Mouse (Mus musculus): ENCODE data around the gene 1700042G07Rik. TPM values are rescaled to one million over a fixed set of nuclear protein-coding genes. Genes with fewer than 3 reads are reported as not detected.
A peak's percentile ranks its signal among the peaks of the same experiment; 100 is the strongest.

1700042G07Rik gene
- polyA plus RNA-seq, 1 experiment from 2014 or later = not detected

GRCm38 (mm10) chr4:116151238-116151637 lies 21.9 kb upstream of the 1700042G07Rik start, which contains the start of gene Lurap1:
Gene Lurap1, minus strand, starts transcription at chr4:116151338.
- WGBS (ENCODE audit: insufficient replicate concordance) = 71% methylated on average over 6 of the region's 6 CpGs
- no peak for ATAC-seq (replicated peaks; ENCODE audit: insufficient number of reproducible peaks, low FRiP score, low TSS enrichment)
- peaks cover 6% of the 10 kb centered on the region for H3K4me1 ChIP-seq (ENCODE audit: control insufficient read depth, insufficient read depth, low read length)

DNA sequence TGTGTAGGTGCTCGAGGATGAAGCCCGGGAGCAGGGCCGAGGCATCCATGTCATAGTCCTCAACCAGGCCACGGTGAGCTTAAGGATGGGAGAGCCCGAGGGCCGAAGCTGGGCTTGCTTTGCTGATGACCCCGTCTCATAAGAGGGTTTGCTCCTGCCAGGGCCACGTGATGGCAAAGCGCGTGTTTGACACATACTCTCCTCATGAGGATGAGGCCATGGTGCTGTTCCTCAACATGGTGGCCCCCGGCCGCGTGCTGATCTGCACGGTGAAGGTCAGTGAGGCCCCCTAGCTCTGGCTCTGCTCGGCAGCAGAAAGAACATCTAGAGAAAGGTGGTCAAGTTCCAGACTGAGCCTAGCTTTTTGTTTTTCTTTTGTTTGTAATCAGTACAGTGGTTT lies 20.5 kb upstream of the 1700042G07Rik start:
- H3K4me2 ChIP-seq = no peak overlapping the region
- WGBS (ENCODE audit: insufficient replicate concordance) = 89% methylated on average over 15 of the region's 15 CpGs
- no peaks in the 10 kb centered on the region for H3K9me3 ChIP-seq (replicated peaks; ENCODE audit: control insufficient read depth, low read length)
- H3K36me3 ChIP-seq (ENCODE audit: control insufficient read depth, insufficient read depth, low read length) = peaks cover 46% of the 10 kb centered on the region
- ATAC-seq (replicated peaks; ENCODE audit: insufficient number of reproducible peaks, low FRiP score, low TSS enrichment) = no peak
- H3K4me3 ChIP-seq (ENCODE audit: low read depth, low read length) = no peak overlapping the region
- H3K27ac ChIP-seq (ENCODE audit: low read depth, low read length) = no peak overlapping the region
- H3K9ac ChIP-seq (ENCODE audit: low read depth, low read length) = no peak overlapping the region
- H3K4me1 ChIP-seq (ENCODE audit: control insufficient read depth, insufficient read depth, low read length) = peaks cover 6% of the 10 kb centered on the region
- no peaks in the 10 kb centered on the region for H3K27me3 ChIP-seq (ENCODE audit: control insufficient read depth, insufficient read depth, low read length)

More at GRCm38 (mm10) chr4:116151238-116151637, 21.9 kb upstream of the 1700042G07Rik start, which contains the start of gene Lurap1:
- Histone ChIP-seq H3K4me2 (peak within 1 kb of the TSS; percentile 81), H3K27ac (ENCODE audit: low read depth, low read length) (peak within 1 kb of the TSS; percentile 88), H3K9ac (ENCODE audit: low read depth, low read length) (peak within 1 kb of the TSS; percentile 96), H3K9me3 (replicated peaks; ENCODE audit: control insufficient read depth, low read length) (no peaks in the 10 kb centered on the region), H3K4me3 (ENCODE audit: low read depth, low read length) (peak within 1 kb of the TSS; percentile 90), H3K36me3 (ENCODE audit: control insufficient read depth, insufficient read depth, low read length) (peaks cover 32% of the 10 kb centered on the region), H3K27me3 (ENCODE audit: control insufficient read depth, insufficient read depth, low read length) (no peaks in the 10 kb centered on the region)

- H3K9ac ChIP-seq (ENCODE audit: low read depth, low read length) = no peak overlapping the region
- no peak overlapping the region for H3K4me2 ChIP-seq
- H3K36me3 ChIP-seq (ENCODE audit: control insufficient read depth, insufficient read depth, low read length) = peaks cover 49% of the 10 kb centered on the region
- 97% methylated on average over 2 of the region's 2 CpGs for WGBS (ENCODE audit: insufficient replicate concordance)
- H3K27me3 ChIP-seq (ENCODE audit: control insufficient read depth, insufficient read depth, low read length) = no peaks in the 10 kb centered on the region
- no peaks in the 10 kb centered on the region for H3K9me3 ChIP-seq (replicated peaks; ENCODE audit: control insufficient read depth, low read length)
- no peak overlapping the region for H3K27ac ChIP-seq (ENCODE audit: low read depth, low read length)
- 0 out of 2 replicates have a peak, but pooled peaks cover 4% of the 10 kb centered on the region for H3K4me1 ChIP-seq (ENCODE audit: control insufficient read depth, insufficient read depth, low read length)
- no peak overlapping the region for H3K4me3 ChIP-seq (ENCODE audit: low read depth, low read length)
- no peak for ATAC-seq (replicated peaks; ENCODE audit: insufficient number of reproducible peaks, low FRiP score, low TSS enrichment)
Measured at GRCm38 (mm10) chr4:116157882-116158281, 15.3 kb upstream of the 1700042G07Rik start.

DNA sequence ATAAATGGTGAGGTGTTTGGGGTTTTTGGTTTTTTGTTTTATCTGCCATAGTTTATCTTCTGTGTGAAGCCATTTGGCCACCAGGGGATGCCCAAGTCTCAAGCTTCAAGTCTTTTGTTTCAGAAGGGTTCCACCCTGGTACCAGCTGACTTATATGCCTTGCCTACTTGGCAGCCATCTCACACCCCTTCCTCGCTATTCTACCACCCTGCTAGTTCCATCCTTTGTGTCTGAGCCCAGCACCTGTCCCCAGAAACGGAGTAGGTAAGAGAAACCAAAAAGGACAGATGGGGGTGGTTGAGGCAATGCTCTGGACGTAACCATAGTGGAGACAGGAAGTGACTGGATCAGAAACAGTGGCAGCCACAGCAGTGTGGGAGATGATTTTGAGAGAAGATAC lies 13.3 kb upstream of the 1700042G07Rik start:
- H3K9ac ChIP-seq (ENCODE audit: low read depth, low read length) = no peak overlapping the region
- H3K27ac ChIP-seq (ENCODE audit: low read depth, low read length) = no peak overlapping the region
- 80% methylated on average over 3 of the region's 3 CpGs for WGBS (ENCODE audit: insufficient replicate concordance)
- H3K4me3 ChIP-seq (ENCODE audit: low read depth, low read length) = no peak overlapping the region
- ATAC-seq (replicated peaks; ENCODE audit: insufficient number of reproducible peaks, low FRiP score, low TSS enrichment) = no peak
- peaks cover 35% of the 10 kb centered on the region for H3K36me3 ChIP-seq (ENCODE audit: control insufficient read depth, insufficient read depth, low read length)
- H3K4me2 ChIP-seq = no peak overlapping the region
- H3K9me3 ChIP-seq (replicated peaks; ENCODE audit: control insufficient read depth, low read length) = no peaks in the 10 kb centered on the region
- H3K27me3 ChIP-seq (ENCODE audit: control insufficient read depth, insufficient read depth, low read length) = no peaks in the 10 kb centered on the region
- H3K4me1 ChIP-seq (ENCODE audit: control insufficient read depth, insufficient read depth, low read length) = 0 out of 2 replicates have a peak, but pooled peaks cover 4% of the 10 kb centered on the region

- Histone ChIP-seq H3K9ac (ENCODE audit: low read depth, low read length) (no peak overlapping the region), H3K36me3 (ENCODE audit: control insufficient read depth, insufficient read depth, low read length) (peaks cover 26% of the 10 kb centered on the region)
Measured at GRCm38 (mm10) chr4:116160769-116161168, 12.4 kb upstream of the 1700042G07Rik start.

GRCm38 (mm10) chr4:116162142-116162541 lies 11.0 kb upstream of the 1700042G07Rik start:
- H3K27me3 ChIP-seq (ENCODE audit: control insufficient read depth, insufficient read depth, low read length) = no peaks in the 10 kb centered on the region
- no peak overlapping the region for H3K27ac ChIP-seq (ENCODE audit: low read depth, low read length)
- H3K9ac ChIP-seq (ENCODE audit: low read depth, low read length) = no peak overlapping the region
- ATAC-seq (replicated peaks; ENCODE audit: insufficient number of reproducible peaks, low FRiP score, low TSS enrichment) = no peak
- H3K36me3 ChIP-seq (ENCODE audit: control insufficient read depth, insufficient read depth, low read length) = peaks cover 13% of the 10 kb centered on the region
- no peak overlapping the region for H3K4me2 ChIP-seq
- no peak overlapping the region for H3K4me3 ChIP-seq (ENCODE audit: low read depth, low read length)
- WGBS (ENCODE audit: insufficient replicate concordance) = 73% methylated on average over 4 of the region's 4 CpGs
- no peaks in the 10 kb centered on the region for H3K9me3 ChIP-seq (replicated peaks; ENCODE audit: control insufficient read depth, low read length)
- 0 out of 2 replicates have a peak, but pooled peaks cover 4% of the 10 kb centered on the region for H3K4me1 ChIP-seq (ENCODE audit: control insufficient read depth, insufficient read depth, low read length)

More at GRCm38 (mm10) chr4:116160769-116161168, 12.4 kb upstream of the 1700042G07Rik start:
- Histone ChIP-seq H3K4me1 (ENCODE audit: control insufficient read depth, insufficient read depth, low read length) (0 out of 2 replicates have a peak, but pooled peaks cover 4% of the 10 kb centered on the region), H3K27ac (ENCODE audit: low read depth, low read length) (no peak overlapping the region), H3K4me3 (ENCODE audit: low read depth, low read length) (no peak overlapping the region), H3K9me3 (replicated peaks; ENCODE audit: control insufficient read depth, low read length) (no peaks in the 10 kb centered on the region), H3K4me2 (no peak overlapping the region), H3K27me3 (ENCODE audit: control insufficient read depth, insufficient read depth, low read length) (no peaks in the 10 kb centered on the region)
- 58% methylated on average over 3 of the region's 3 CpGs for WGBS (ENCODE audit: insufficient replicate concordance)
- no peak for ATAC-seq (replicated peaks; ENCODE audit: insufficient number of reproducible peaks, low FRiP score, low TSS enrichment)

- no peak overlapping the region for H3K9ac ChIP-seq (ENCODE audit: low read depth, low read length)
- H3K36me3 ChIP-seq (ENCODE audit: control insufficient read depth, insufficient read depth, low read length) = no peaks in the 10 kb centered on the region
- ATAC-seq (replicated peaks; ENCODE audit: insufficient number of reproducible peaks, low FRiP score, low TSS enrichment) = no peak
- H3K4me3 ChIP-seq (ENCODE audit: low read depth, low read length) = no peak overlapping the region
- H3K4me1 ChIP-seq (ENCODE audit: control insufficient read depth, insufficient read depth, low read length) = 0 out of 2 replicates have a peak, but pooled peaks cover 4% of the 10 kb centered on the region
- no peaks in the 10 kb centered on the region for H3K9me3 ChIP-seq (replicated peaks; ENCODE audit: control insufficient read depth, low read length)
- H3K4me2 ChIP-seq = no peak overlapping the region
- no peak overlapping the region for H3K27ac ChIP-seq (ENCODE audit: low read depth, low read length)
- H3K27me3 ChIP-seq (ENCODE audit: control insufficient read depth, insufficient read depth, low read length) = no peaks in the 10 kb centered on the region
- WGBS (ENCODE audit: insufficient replicate concordance) = 88% methylated on average over 2 of the region's 2 CpGs
Measured at GRCm38 (mm10) chr4:116164759-116165554, 8.2 kb upstream of the 1700042G07Rik start.

- Histone ChIP-seq H3K4me1 (ENCODE audit: control insufficient read depth, insufficient read depth, low read length) (no peaks in the 10 kb centered on the region), H3K27me3 (ENCODE audit: control insufficient read depth, insufficient read depth, low read length) (no peaks in the 10 kb centered on the region), H3K9ac (ENCODE audit: low read depth, low read length) (no peak overlapping the region), H3K4me2 (no peak overlapping the region), H3K4me3 (ENCODE audit: low read depth, low read length) (no peak overlapping the region), H3K27ac (ENCODE audit: low read depth, low read length) (no peak overlapping the region), H3K9me3 (replicated peaks; ENCODE audit: control insufficient read depth, low read length) (no peaks in the 10 kb centered on the region), H3K36me3 (ENCODE audit: control insufficient read depth, insufficient read depth, low read length) (no peaks in the 10 kb centered on the region)
- 61% methylated on average over 8 of the region's 8 CpGs for WGBS (ENCODE audit: insufficient replicate concordance)
- no peak for ATAC-seq (replicated peaks; ENCODE audit: insufficient number of reproducible peaks, low FRiP score, low TSS enrichment)
Measured at GRCm38 (mm10) chr4:116165708-116166407, 7.3 kb upstream of the 1700042G07Rik start.

Measured in heart, embryonic 11.5 days (tissue).